Mouse (Mus musculus) gastrocnemius, adult 18-20 months (tissue): ENCODE measurements at regions not wholly inside any gene's neighbourhood (a gene's known extent, or its start where the extent isn't known, plus 50 kb on each side); places are given as distances from the start of the nearest gene placed in this dataset.

Experiments
- DNase-seq: peaks from one replicate; pipeline ENCODE4 v3.0.0; 2021; ENCODE audit warnings: low spot score

- DNase-seq: no peak
Measured at GRCm38 (mm10) chr12:118659240-118660120, 186.6 kb upstream of the Sp8 start.

- DNase-seq: no peak
Measured at GRCm38 (mm10) chr12:118650483-118651160, 195.5 kb upstream of the Sp8 start.

- DNase-seq: no peak
Measured at GRCm38 (mm10) chr12:118649323-118649973, 196.7 kb upstream of the Sp8 start.

GRCm38 (mm10) chr12:118648673-118649072 is 197.5 kb upstream of the Sp8 start:
- DNase-seq: no peak

GRCm38 (mm10) chr12:118647270-118648042 is 198.7 kb upstream of the Sp8 start:
- no peak for DNase-seq

GRCm38 (mm10) chr12:118640925-118641324 is 205.2 kb upstream of the Sp8 start:
- DNase-seq: no peak

- no peak for DNase-seq
Measured at GRCm38 (mm10) chr12:118637214-118637613, 208.9 kb upstream of the Sp8 start.

- no peak for DNase-seq
Measured at GRCm38 (mm10) chr12:118635456-118635855, 210.7 kb upstream of the Sp8 start.

- no peak for DNase-seq
Measured at GRCm38 (mm10) chr12:118630373-118630772, 215.8 kb upstream of the Sp8 start.

GRCm38 (mm10) chr12:118621697-118622485 is 224.2 kb upstream of the Sp8 start:
- DNase-seq: no peak

- DNase-seq: no peak
Measured at GRCm38 (mm10) chr12:118620847-118621636, 225.1 kb upstream of the Sp8 start.

- no peak for DNase-seq
Measured at GRCm38 (mm10) chr12:118597015-118597414, 249.1 kb upstream of the Sp8 start.

GRCm38 (mm10) chr12:118594781-118595574 is 251.2 kb upstream of the Sp8 start:
- no peak for DNase-seq

GRCm38 (mm10) chr12:118583829-118584628 is 262.1 kb upstream of the Sp8 start:
- DNase-seq: no peak

- no peak for DNase-seq
Measured at GRCm38 (mm10) chr12:118569811-118570210, 268.6 kb upstream of the Sp4 start.

- no peak for DNase-seq
Measured at GRCm38 (mm10) chr12:118566681-118567080, 265.4 kb upstream of the Sp4 start.

- DNase-seq: no peak
Measured at GRCm38 (mm10) chr12:118564394-118565112, 263.3 kb upstream of the Sp4 start.
